Mouse (Mus musculus) intestine, embryonic 14.5 days (tissue): ENCODE measurements around the gene Sarnp. TPM values are rescaled to one million over a fixed set of nuclear protein-coding genes. Genes with fewer than 3 reads are reported as not detected.

Experiments used
- ATAC-seq: fragments of 200-750 bp; cut with Nextera tagmentation; replicated peaks from 2 replicates; pipeline ENCODE4 v1.8.0; 2017; ENCODE audit warnings: low read depth, moderate number of reproducible peaks, moderate TSS enrichment, moderate library complexity; ENCODE audit not compliant: low FRiP score, low TSS enrichment
- DNase-seq: peaks from one replicate; pipeline ENCODE4 v3.0.0-alpha.2; 2018; ENCODE audit warnings: low spot score
- H3K27ac ChIP-seq: fragments of 300-500 bp; sonication (generic); 2 replicates; pipeline ENCODE4 v1.5.1; 2014; ENCODE audit warnings: low read depth, mild to moderate bottlenecking, control low read depth
- H3K27me3 ChIP-seq: fragments of 300-500 bp; sonication (generic); replicated peaks from 2 replicates; pipeline ENCODE4 v1.6.1; 2014; ENCODE audit warnings: low read length, control low read depth; ENCODE audit not compliant: control insufficient read depth, insufficient read depth
- H3K36me3 ChIP-seq: fragments of 300-500 bp; sonication (generic); 2 replicates; pipeline ENCODE4 v1.6.1; 2014; ENCODE audit warnings: low read length, control low read depth; ENCODE audit not compliant: control insufficient read depth, insufficient read depth
- H3K4me1 ChIP-seq: fragments of 300-500 bp; sonication (generic); replicated peaks from 2 replicates; pipeline ENCODE4 v1.6.1; 2014; ENCODE audit warnings: low read length, control low read depth, mixed read lengths; ENCODE audit not compliant: control insufficient read depth, insufficient read depth
- H3K4me2 ChIP-seq: fragments of 300-500 bp; sonication (generic); 2 replicates; pipeline ENCODE4 v1.6.1; 2014; ENCODE audit warnings: low read length
- H3K4me3 ChIP-seq: fragments of 300-500 bp; sonication (generic); 2 replicates; pipeline ENCODE4 v1.5.1; 2014; ENCODE audit warnings: low read depth, low read length, control low read depth, mixed read lengths
- H3K9ac ChIP-seq: fragments of 300-500 bp; sonication (generic); 2 replicates; pipeline ENCODE4 v1.6.1; 2014; ENCODE audit warnings: mild to moderate bottlenecking, low read length
- H3K9me3 ChIP-seq: fragments of 300-500 bp; sonication (generic); 2 replicates; pipeline ENCODE4 v1.6.1; 2016; ENCODE audit warnings: low read length, control low read depth; ENCODE audit not compliant: control insufficient read depth
- WGBS: fragments of 180-500 bp; shearing (Covaris S2); extraction: QIAGEN DNeasy Blood & Tissue Kit; methylation state at CpG from one replicate; pipeline ENCODE4 v1.1.7; 2014; 5-methylcytosine and 5-hydroxymethylcytosine counted together
- polyA plus RNA-seq: library from polyadenylated mRNA; unstranded; fragments of >200 nt; fragmentation: Nextera tagmentation; extraction: Ambion mirVana; gene quantifications from 2 replicates; pipeline ENCODE4 v1.2.1, GENCODE M21; 2014

The Sarnp gene
- polyA plus RNA-seq, 1 experiment from 2014 or later: 203 TPM

DNA sequence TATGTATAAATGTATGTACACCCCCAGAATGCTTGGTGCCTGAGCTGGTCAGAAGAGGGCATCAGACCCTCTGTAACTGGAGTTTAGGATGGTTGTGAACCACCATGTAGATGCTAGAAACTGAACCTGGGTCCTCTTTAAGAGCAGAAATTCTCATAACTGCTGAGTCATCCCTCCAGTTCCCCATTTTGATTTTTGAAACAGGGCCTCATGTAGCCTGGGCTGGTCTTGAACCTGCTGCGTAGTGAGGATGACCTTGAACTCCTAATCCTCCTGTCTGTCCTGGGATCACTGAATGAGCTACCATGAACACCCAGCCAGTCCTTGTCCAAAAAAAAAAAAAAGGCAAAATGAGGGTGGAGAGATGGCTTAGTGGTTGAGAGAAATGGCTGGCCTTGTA is 23.9 kb upstream of the Sarnp start:
- no peaks in the 10 kb centered on the region for H3K9me3 ChIP-seq
- ATAC-seq: no peak

DNA sequence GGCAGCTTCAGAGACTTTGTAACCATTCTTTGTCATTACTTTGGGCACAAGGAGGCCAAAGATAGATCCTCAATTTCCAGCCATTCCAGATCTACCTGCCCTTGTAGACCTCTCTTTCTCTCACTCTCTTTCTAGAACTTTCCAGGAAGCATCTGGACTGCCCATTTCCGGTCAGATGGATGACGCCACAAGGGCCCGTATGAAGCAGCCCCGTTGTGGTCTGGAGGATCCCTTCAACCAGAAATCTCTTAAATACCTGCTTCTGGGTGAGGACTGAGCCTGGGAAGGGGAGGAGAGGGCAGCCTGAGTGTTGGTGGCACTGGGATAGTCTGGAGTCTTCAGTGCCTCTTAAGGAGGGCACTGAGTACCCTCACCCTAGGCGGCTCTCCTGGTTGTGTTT is 22.7 kb upstream of the Sarnp start:
- DNase-seq (no peak), ATAC-seq (no peak)
- Histone ChIP-seq H3K4me3 (no peak overlapping the region), H3K4me2 (no peak overlapping the region), H3K27me3 (no peaks in the 10 kb centered on the region), H3K9ac (no peak overlapping the region), H3K27ac (no peak overlapping the region), H3K9me3 (no peaks in the 10 kb centered on the region), H3K36me3 (0 out of 2 replicates have a peak, but pooled peaks cover 5% of the 10 kb centered on the region), H3K4me1 (no peaks in the 10 kb centered on the region)
- WGBS: 94% methylated on average over 5 of the region's 5 CpGs

More for the DNA sequence above, 23.9 kb upstream of the Sarnp start:
- Histone ChIP-seq H3K4me3 (no peak overlapping the region), H3K36me3 (no peaks in the 10 kb centered on the region), H3K27me3 (no peaks in the 10 kb centered on the region), H3K4me1 (no peaks in the 10 kb centered on the region), H3K9ac (no peak overlapping the region), H3K4me2 (no peak overlapping the region), H3K27ac (no peak overlapping the region)
- DNase-seq: no peak
- 88% methylated on average over 1 of the region's 1 CpGs for WGBS

DNA sequence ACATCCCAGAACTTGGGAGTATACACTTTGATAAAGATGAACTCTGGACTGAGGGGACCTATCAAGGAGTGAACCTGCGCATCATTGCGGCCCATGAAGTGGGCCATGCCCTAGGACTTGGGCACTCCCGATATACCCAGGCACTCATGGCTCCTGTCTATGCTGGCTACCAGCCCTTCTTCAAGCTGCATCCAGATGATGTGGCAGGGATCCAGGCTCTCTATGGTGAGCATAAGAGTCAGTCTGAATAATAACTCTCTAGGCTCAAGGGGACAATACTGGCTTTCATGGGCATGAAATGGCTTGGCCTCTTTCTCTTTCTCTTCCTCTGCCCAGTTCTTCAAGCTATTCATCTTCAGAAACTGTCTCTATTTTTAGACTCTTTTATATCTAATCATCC is 21.6 kb upstream of the Sarnp start:
- DNase-seq (no peak), ATAC-seq (no peak; the same call in 1 of the 2 replicates)
- Histone ChIP-seq H3K9ac (no peak overlapping the region), H3K4me3 (no peak overlapping the region), H3K27ac (no peak overlapping the region), H3K36me3 (peaks cover 16% of the 10 kb centered on the region; the same call in 1 of the 2 replicates), H3K9me3 (no peaks in the 10 kb centered on the region), H3K4me1 (no peaks in the 10 kb centered on the region), H3K4me2 (no peak overlapping the region), H3K27me3 (no peaks in the 10 kb centered on the region)
- WGBS: 94% methylated on average over 3 of the region's 3 CpGs

GRCm38 (mm10) chr10:128798676-128799075 is 18.5 kb upstream of the Sarnp start:
- Histone ChIP-seq H3K9ac (no peak overlapping the region), H3K4me1 (peaks cover 10% of the 10 kb centered on the region), H3K27ac (no peak overlapping the region), H3K27me3 (no peaks in the 10 kb centered on the region), H3K36me3 (peaks cover 31% of the 10 kb centered on the region), H3K4me2 (no peak overlapping the region), H3K9me3 (no peaks in the 10 kb centered on the region), H3K4me3 (no peak overlapping the region)
- whole genome bisulfite sequencing: 93% methylated on average over 8 of the region's 8 CpGs
- DNase-seq: no peak
- no peak for ATAC-seq

DNA sequence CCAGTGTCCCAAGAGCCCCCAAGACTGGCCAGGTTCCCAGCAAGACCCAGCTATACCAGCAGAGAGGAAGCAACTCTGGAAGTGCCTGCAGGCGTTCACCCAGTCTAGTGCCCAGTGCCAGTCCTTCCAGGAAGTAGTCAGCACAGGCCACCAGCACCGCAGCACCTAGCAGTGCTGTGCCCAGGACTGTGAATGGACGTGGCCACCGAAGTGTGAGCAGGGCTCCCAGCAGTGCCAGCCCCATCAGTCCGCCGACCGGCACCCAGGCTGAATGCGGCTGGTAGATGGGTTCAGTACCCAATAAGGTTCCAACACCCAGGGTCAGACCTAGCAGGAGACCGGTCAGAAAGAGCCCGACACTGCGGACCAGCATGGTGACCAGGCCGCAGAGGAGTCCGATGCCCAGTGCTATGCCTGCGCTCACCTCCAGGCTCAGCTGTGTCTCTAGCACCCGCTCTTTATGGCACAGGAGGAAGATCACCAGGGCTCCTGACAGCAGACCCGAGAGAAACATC is 15.1 kb upstream of the Sarnp start:
- no peak overlapping the region for H3K4me3 ChIP-seq
- ATAC-seq (no peak), DNase-seq (peak; percentile 33)
- no peak overlapping the region for H3K9ac ChIP-seq
- no peaks in the 10 kb centered on the region for H3K27me3 ChIP-seq
- H3K36me3 ChIP-seq: peaks cover 31% of the 10 kb centered on the region
- H3K4me1 ChIP-seq: peaks cover 20% of the 10 kb centered on the region
- H3K4me2 ChIP-seq: no peak overlapping the region
- 89% methylated on average over 16 of the region's 16 CpGs for WGBS
- no peaks in the 10 kb centered on the region for H3K9me3 ChIP-seq
- H3K27ac ChIP-seq: no peak overlapping the region

DNA sequence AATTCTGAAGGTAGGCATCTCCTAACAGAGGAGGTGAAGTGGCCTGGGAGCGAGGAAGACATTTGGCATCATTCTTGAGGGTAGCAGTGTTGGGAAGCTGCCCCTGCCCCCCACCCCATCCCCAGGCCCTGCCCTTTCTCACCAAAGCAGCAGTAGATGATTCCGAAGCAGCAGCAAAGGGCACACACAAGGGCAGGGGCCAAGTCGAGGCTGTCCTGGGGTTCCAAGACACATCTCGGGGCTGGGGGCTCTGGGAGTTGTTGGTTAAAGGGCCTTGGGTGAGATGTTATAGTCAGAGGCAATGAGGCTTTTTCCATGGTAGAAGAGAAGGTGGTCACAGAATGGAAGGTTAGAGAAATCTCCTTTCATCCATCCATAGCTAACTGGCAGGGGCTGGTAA is 14.2 kb upstream of the Sarnp start:
- H3K4me1 ChIP-seq: peaks cover 28% of the 10 kb centered on the region
- H3K27ac ChIP-seq: peak overlapping the region; percentile 92; the same call in 1 of the 2 replicates
- peak overlapping the region; percentile 58 for H3K4me3 ChIP-seq
- peaks cover 36% of the 10 kb centered on the region for H3K36me3 ChIP-seq
- ATAC-seq: no peak
- no peaks in the 10 kb centered on the region for H3K9me3 ChIP-seq
- peak overlapping the region; percentile 85 for H3K4me2 ChIP-seq
- 64% methylated on average over 4 of the region's 4 CpGs for WGBS
- no peaks in the 10 kb centered on the region for H3K27me3 ChIP-seq
- DNase-seq: peak; percentile 12
- H3K9ac ChIP-seq: peak overlapping the region; percentile 72

DNA sequence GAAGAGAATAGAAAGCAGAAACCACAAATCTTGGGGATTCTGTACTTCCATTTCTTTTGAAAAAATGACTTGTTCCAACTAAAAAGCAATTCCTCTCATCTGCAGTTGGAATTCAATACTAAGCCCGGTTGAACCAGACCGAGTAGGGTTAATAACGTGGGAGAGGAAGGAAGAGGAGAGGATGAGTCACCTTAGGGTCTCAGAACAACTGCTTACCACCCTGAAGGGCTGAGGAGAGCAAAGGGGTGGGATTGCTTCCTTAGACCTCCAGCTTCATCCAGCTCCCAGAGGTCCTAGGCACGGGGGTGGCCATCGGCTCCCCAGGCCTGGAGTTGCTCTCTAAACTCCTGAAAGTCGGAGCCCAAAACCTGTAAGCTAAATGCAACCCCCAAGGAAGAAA is 13.8 kb upstream of the Sarnp start:
- H3K4me2 ChIP-seq: peak overlapping the region; percentile 85
- ATAC-seq: no peak
- H3K4me3 ChIP-seq: peak overlapping the region; percentile 58
- no peaks in the 10 kb centered on the region for H3K27me3 ChIP-seq
- H3K27ac ChIP-seq: peak overlapping the region; percentile 92
- WGBS: 7% methylated on average over 6 of the region's 6 CpGs
- no peaks in the 10 kb centered on the region for H3K9me3 ChIP-seq
- H3K36me3 ChIP-seq: peaks cover 36% of the 10 kb centered on the region
- H3K4me1 ChIP-seq: peaks cover 30% of the 10 kb centered on the region
- H3K9ac ChIP-seq: peak overlapping the region; percentile 72
- no peak for DNase-seq

- ATAC-seq (peak; percentile 16; the same call in 1 of the 2 replicates), DNase-seq (peak; percentile 83)
- Histone ChIP-seq H3K4me3 (peak within 1 kb of the TSS; percentile 58), H3K27me3 (no peaks in the 10 kb centered on the region), H3K9ac (peak within 1 kb of the TSS; percentile 72), H3K27ac (peak within 1 kb of the TSS; percentile 92), H3K4me1 (peaks cover 34% of the 10 kb centered on the region), H3K4me2 (peak within 1 kb of the TSS; percentile 85), H3K9me3 (no peaks in the 10 kb centered on the region), H3K36me3 (peaks cover 39% of the 10 kb centered on the region)
- WGBS: under 1% methylated on average over 14 of the region's 14 CpGs
These were observed 13.3 kb upstream of the Sarnp start, which contains the start of gene Dnajc14 for GRCm38 (mm10) chr10:128803771-128804270. Gene Dnajc14 (plus strand): TSS chr10:128804062.
